Mouse (Mus musculus) lung, postnatal 0 days (tissue): ENCODE results near the gene 4931423N10Rik. TPM values are rescaled to one million over a fixed set of nuclear protein-coding genes. Genes with fewer than 3 reads are reported as not detected.

Experiments used
- ATAC-seq: fragments of 200-750 bp; cut with Nextera tagmentation; 2 replicates; pipeline ENCODE4 v1.8.0; 2017; ENCODE audit warnings: moderate library complexity
- DNase-seq: peaks from one replicate; pipeline ENCODE4 v3.0.0-alpha.2; 2016; ENCODE audit warnings: low spot score
- H3K27ac ChIP-seq: fragments of 300-500 bp; sonication (generic); 2 replicates; pipeline ENCODE4 v1.5.1; 2014; ENCODE audit warnings: antibody characterized with exemption, mild to moderate bottlenecking, low read length, mixed read lengths
- H3K27me3 ChIP-seq: fragments of 300-500 bp; sonication (generic); replicated peaks from 2 replicates; pipeline ENCODE4 v1.6.1; 2014; ENCODE audit warnings: low read length, mixed read lengths; ENCODE audit not compliant: insufficient read depth
- H3K36me3 ChIP-seq: fragments of 300-500 bp; sonication (generic); 2 replicates; pipeline ENCODE4 v1.6.1; 2014; ENCODE audit warnings: low read length, mixed read lengths; ENCODE audit not compliant: insufficient read depth
- H3K4me1 ChIP-seq: fragments of 300-500 bp; sonication (generic); 2 replicates; pipeline ENCODE4 v1.6.1; 2014; ENCODE audit warnings: antibody characterized with exemption, low read depth, low read length, mixed read lengths; ENCODE audit not compliant: insufficient read depth
- H3K4me2 ChIP-seq: fragments of 300-500 bp; sonication (generic); replicated peaks from 2 replicates; pipeline ENCODE4 v1.6.1; 2014; ENCODE audit warnings: low read depth, mild to moderate bottlenecking, low read length, moderate library complexity, mixed read lengths
- H3K4me3 ChIP-seq: fragments of 300-500 bp; sonication (generic); 2 replicates; pipeline ENCODE4 v1.5.1; 2014; ENCODE audit warnings: low read depth, low read length
- H3K9ac ChIP-seq: fragments of 300-500 bp; sonication (generic); replicated peaks from 2 replicates; pipeline ENCODE4 v1.6.1; 2014; ENCODE audit warnings: low read depth, mild to moderate bottlenecking
- H3K9me3 ChIP-seq: fragments of 300-500 bp; sonication (generic); 2 replicates; pipeline ENCODE4 v1.6.1; 2016; ENCODE audit warnings: low read length, mixed read lengths
- CTCF ChIP-seq: IDR thresholded peaks from 2 replicates; pipeline ENCODE4 v1.5.1; 2016; ENCODE audit warnings: antibody characterized with exemption, mild to moderate bottlenecking
- EP300 ChIP-seq: IDR thresholded peaks from 2 replicates; pipeline ENCODE4 v1.6.1; 2016; ENCODE audit warnings: antibody characterized with exemption, mild to moderate bottlenecking, control low read depth
- WGBS: fragments of 180-500 bp; shearing (Covaris S2); extraction: QIAGEN DNeasy Blood & Tissue Kit; methylation state at CpG from one replicate; pipeline ENCODE4 v1.1.7; 2014; 5-methylcytosine and 5-hydroxymethylcytosine counted together
- polyA plus RNA-seq: library from polyadenylated mRNA; unstranded; fragments of >200 nt; fragmentation: Nextera tagmentation; extraction: Ambion mirVana; gene quantifications from 2 replicates; pipeline ENCODE4 v1.2.1, GENCODE M21; 2015

Gene 4931423N10Rik
- not detected in 2 replicates for polyA plus RNA-seq

GRCm38 (mm10) chr2:23207070-23207526 is at the start of gene 4931423N10Rik:
4931423N10Rik (plus strand) TSS chr2:23207476.
- ATAC-seq (no peak), DNase-seq (no peak)
- no peak within 1 kb of the TSS for H3K4me2 ChIP-seq
- no peaks in the 10 kb centered on the region for H3K9me3 ChIP-seq
- H3K27me3 ChIP-seq, result no peaks in the 10 kb centered on the region
- no peaks in the 10 kb centered on the region for H3K36me3 ChIP-seq
- H3K4me1 ChIP-seq, result no peaks in the 10 kb centered on the region
- no peak within 1 kb of the TSS for H3K4me3 ChIP-seq
- H3K9ac ChIP-seq, result no peak within 1 kb of the TSS
- no peak within 1 kb of the TSS for H3K27ac ChIP-seq
- WGBS, result 75% methylated on average over 15 of the region's 15 CpGs
- TF ChIP-seq EP300 (no peak), CTCF (0 out of 2 replicates have a peak, but pooled peaks have one; percentile 8)

- Histone ChIP-seq H3K36me3 (peaks cover 30% of the 10 kb centered on the region; the same call in 1 of the 2 replicates), H3K4me3 (no peak overlapping the region), H3K4me1 (no peaks in the 10 kb centered on the region), H3K27ac (no peak overlapping the region), H3K9me3 (no peaks in the 10 kb centered on the region), H3K27me3 (no peaks in the 10 kb centered on the region), H3K9ac (no peak overlapping the region), H3K4me2 (no peak overlapping the region)
- TF ChIP-seq EP300, result no peak
- 84% methylated on average over 3 of the region's 3 CpGs for WGBS
- ATAC-seq (no peak), DNase-seq (no peak)
These were observed 35.0 kb upstream of the 4931423N10Rik start for GRCm38 (mm10) chr2:23172305-23172704.

- DNase-seq (no peak), ATAC-seq (no peak)
- H3K27me3 ChIP-seq, result no peaks in the 10 kb centered on the region
- peaks cover 29% of the 10 kb centered on the region for H3K36me3 ChIP-seq
- 85% methylated on average over 1 of the region's 1 CpGs for WGBS
- no peak overlapping the region for H3K4me3 ChIP-seq
- TF ChIP-seq CTCF, result no peak
- no peak for TF ChIP-seq EP300
- H3K27ac ChIP-seq, result no peak overlapping the region
- no peaks in the 10 kb centered on the region for H3K9me3 ChIP-seq
- H3K9ac ChIP-seq, result no peak overlapping the region
- no peaks in the 10 kb centered on the region for H3K4me1 ChIP-seq
- no peak overlapping the region for H3K4me2 ChIP-seq
These were observed 12.9 kb upstream of the 4931423N10Rik start for GRCm38 (mm10) chr2:23194366-23194765.

- no peaks in the 10 kb centered on the region for H3K27me3 ChIP-seq
- no peak for TF ChIP-seq EP300
- no peak for TF ChIP-seq CTCF
- H3K9ac ChIP-seq, result no peak overlapping the region
- WGBS, result 53% methylated on average over 1 of the region's 1 CpGs
- no peak overlapping the region for H3K4me3 ChIP-seq
- H3K9me3 ChIP-seq, result no peaks in the 10 kb centered on the region
- H3K4me1 ChIP-seq, result no peaks in the 10 kb centered on the region
- H3K4me2 ChIP-seq, result no peak overlapping the region
- DNase-seq (no peak), ATAC-seq (no peak)
- peaks cover 5% of the 10 kb centered on the region for H3K36me3 ChIP-seq
- no peak overlapping the region for H3K27ac ChIP-seq
These were observed 6.2 kb upstream of the 4931423N10Rik start for GRCm38 (mm10) chr2:23201034-23201433.

- ATAC-seq (no peak), DNase-seq (no peak)
- WGBS, result 54% methylated on average over 15 of the region's 15 CpGs
These were observed 4.2 kb upstream of the 4931423N10Rik start for GRCm38 (mm10) chr2:23202900-23203670.

GRCm38 (mm10) chr2:23213661-23214060 is 6.4 kb downstream of the 4931423N10Rik start:
- TF ChIP-seq EP300, result no peak
- no peak for TF ChIP-seq CTCF
- no peak for DNase-seq
- 77% methylated on average over 5 of the region's 5 CpGs for WGBS
- no peaks in the 10 kb centered on the region for H3K4me1 ChIP-seq
- no peaks in the 10 kb centered on the region for H3K36me3 ChIP-seq
- H3K27me3 ChIP-seq, result no peaks in the 10 kb centered on the region
- no peak overlapping the region for H3K9ac ChIP-seq
- H3K9me3 ChIP-seq, result no peaks in the 10 kb centered on the region
- H3K4me2 ChIP-seq, result no peak overlapping the region
- no peak for ATAC-seq
- H3K27ac ChIP-seq, result no peak overlapping the region
- H3K4me3 ChIP-seq, result no peak overlapping the region

More at GRCm38 (mm10) chr2:23202900-23203670, 4.2 kb upstream of the 4931423N10Rik start:
- Histone ChIP-seq H3K4me1 (no peaks in the 10 kb centered on the region), H3K27ac (no peak overlapping the region), H3K27me3 (no peaks in the 10 kb centered on the region), H3K9me3 (no peaks in the 10 kb centered on the region), H3K4me3 (no peak overlapping the region), H3K9ac (no peak overlapping the region), H3K36me3 (0 out of 2 replicates have a peak, but pooled peaks cover 3% of the 10 kb centered on the region), H3K4me2 (no peak overlapping the region)
- TF ChIP-seq CTCF, result no peak
- TF ChIP-seq EP300, result no peak
